Mouse (Mus musculus): Measurements from ENCODE around the gene Tnrc6b. TPM values are rescaled to one million over a fixed set of nuclear protein-coding genes. Genes with fewer than 3 reads are reported as not detected.

Tnrc6b gene
- total and polyA plus RNA-seq, 3 experiments: 7.8 to 13.9 (median 8.0) TPM

DNA sequence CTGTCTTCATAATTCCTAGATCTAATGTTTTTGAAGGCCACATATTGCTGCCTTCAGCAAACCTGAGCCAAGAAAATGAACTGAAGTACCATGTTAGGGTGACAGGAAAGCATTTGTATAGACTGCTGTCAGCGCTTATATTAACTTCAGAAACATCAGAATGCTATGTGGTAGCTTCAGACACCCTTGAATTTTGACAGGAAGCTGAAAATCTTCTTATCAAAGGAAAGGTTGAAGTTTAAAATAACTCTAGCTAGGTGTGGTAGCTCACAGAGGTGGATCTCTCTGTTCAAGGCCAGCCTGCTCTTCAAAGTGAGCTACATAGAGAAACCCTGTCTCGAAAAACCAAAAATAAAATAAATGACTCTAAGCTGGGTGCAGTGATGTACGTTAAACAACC, 181.2 kb downstream of the Tnrc6b start:
- Histone ChIP-seq H3K27me3 (ENCODE audit: control insufficient read depth in 1 of 2, insufficient read depth in 2 of 2, low read length in 2 of 2) (no peaks in the 10 kb centered on the region), H3K9me3 (replicated peaks; ENCODE audit: insufficient read depth, low read length) (no peaks in the 10 kb centered on the region), H3K4me1 (ENCODE audit: control insufficient read depth in 1 of 2, insufficient read depth in 2 of 2, low read length in 2 of 2) (no peaks in the 10 kb centered on the region), H3K9ac (ENCODE audit: control insufficient read depth, low read depth, low read length, poor library complexity, severe bottlenecking) (no peak overlapping the region), H3K36me3 (ENCODE audit: control insufficient read depth in 1 of 2, insufficient read depth in 2 of 2, low read length in 2 of 2) (peaks cover 0 to under 1% of the 10 kb centered on the region in 2 experiments; a peak in 2 of 4 replicates), H3K4me3 (ENCODE audit: control insufficient read depth in 1 of 2, insufficient read depth in 1 of 2, low read depth in 2 of 2, low read length in 2 of 2) (no peak overlapping the region), H3K27ac (ENCODE audit: control insufficient read depth, low read depth, low read length) (no peak overlapping the region), H3K79me2 (ENCODE audit: control insufficient read depth, insufficient read depth, low read length, poor library complexity) (no peaks in the 10 kb centered on the region)
- DNase-seq (ENCODE audit: low read depth, low spot score): no peak
- TF ChIP-seq TCF12 (IDR thresholded peaks at IDR 0.05; ENCODE audit: low read depth, low read length) (no peak), CHD1 (IDR thresholded peaks at IDR 0.05; ENCODE audit: low read depth, low read length) (no peak), POLR2AphosphoS5 (IDR thresholded peaks at IDR 0.05; ENCODE audit: borderline replicate concordance, low read depth, low read length) (no peak), SIN3A (IDR thresholded peaks at IDR 0.05; ENCODE audit: low read length) (no peak), TBP (IDR thresholded peaks at IDR 0.05; ENCODE audit: low read depth, low read length) (no peak), EP300 (IDR thresholded peaks at IDR 0.05; ENCODE audit: low read depth in 1 of 2, low read length in 2 of 2) (no peak), E2F4 (IDR thresholded peaks at IDR 0.05; ENCODE audit: borderline replicate concordance, low read depth, low read length) (no peak), ZMIZ1 (IDR thresholded peaks at IDR 0.05; ENCODE audit: low read depth, low read length) (no peak), MAFK (IDR thresholded peaks at IDR 0.05; ENCODE audit: borderline replicate concordance, low read depth, low read length) (no peak), ZKSCAN1 (IDR thresholded peaks at IDR 0.05; ENCODE audit: low read depth, low read length) (no peak), MXI1 (IDR thresholded peaks at IDR 0.05; ENCODE audit: low read depth, low read length) (no peak), ETS1 (IDR thresholded peaks at IDR 0.05; ENCODE audit: low read depth, low read length) (no peak), BHLHE40 (IDR thresholded peaks at IDR 0.05; ENCODE audit: borderline replicate concordance, low read depth, low read length) (no peak), UBTF (IDR thresholded peaks at IDR 0.05; ENCODE audit: borderline replicate concordance, insufficient read depth, low read depth, low read length) (no peak), MAX (IDR thresholded peaks at IDR 0.05; ENCODE audit: low read length) (no peak), MYC (IDR thresholded peaks at IDR 0.05; ENCODE audit: low read depth, low read length) (no peak)

- no peak overlapping the region for H3K4me3 ChIP-seq (ENCODE audit: control insufficient read depth in 1 of 2, insufficient read depth in 1 of 2, low read depth in 2 of 2, low read length in 2 of 2)
- H3K9me3 ChIP-seq (replicated peaks; ENCODE audit: insufficient read depth, low read length): no peaks in the 10 kb centered on the region
- H3K79me2 ChIP-seq (ENCODE audit: control insufficient read depth, insufficient read depth, low read length, poor library complexity): no peaks in the 10 kb centered on the region
- no peak overlapping the region for H3K9ac ChIP-seq (ENCODE audit: control insufficient read depth, low read depth, low read length, poor library complexity, severe bottlenecking)
- H3K4me1 ChIP-seq (ENCODE audit: control insufficient read depth in 1 of 2, insufficient read depth in 2 of 2, low read length in 2 of 2): peaks cover 5 to 8% of the 10 kb centered on the region in 2 experiments
- no peak overlapping the region for H3K27ac ChIP-seq (ENCODE audit: control insufficient read depth, low read depth, low read length)
- no peaks in the 10 kb centered on the region for H3K27me3 ChIP-seq (ENCODE audit: control insufficient read depth in 1 of 2, insufficient read depth in 2 of 2, low read length in 2 of 2)
- no peak for DNase-seq (ENCODE audit: low read depth, low spot score)
- H3K36me3 ChIP-seq (ENCODE audit: control insufficient read depth in 1 of 2, insufficient read depth in 2 of 2, low read length in 2 of 2): peaks cover 3 to 17% of the 10 kb centered on the region in 2 experiments
- TF ChIP-seq ELF1 (IDR thresholded peaks at IDR 0.05; ENCODE audit: low read depth, low read length) (no peak), E2F4 (IDR thresholded peaks at IDR 0.05; ENCODE audit: borderline replicate concordance, low read depth, low read length) (no peak), TAL1 (IDR thresholded peaks at IDR 0.05; ENCODE audit: low read length) (no peak), SMC3 (IDR thresholded peaks at IDR 0.05; ENCODE audit: low read depth, low read length) (no peak), UBTF (IDR thresholded peaks at IDR 0.05; ENCODE audit: borderline replicate concordance, insufficient read depth, low read depth, low read length) (no peak), CHD2 (IDR thresholded peaks at IDR 0.05; ENCODE audit: low read length) (no peak), EP300 (IDR thresholded peaks at IDR 0.05; ENCODE audit: low read depth in 1 of 2, low read length in 2 of 2) (no peak), CTCF (IDR thresholded peaks at IDR 0.05 in 2 of 3, conservative IDR thresholded peaks at IDR 0.05 in 1 of 3; ENCODE audit: control insufficient read depth in 1 of 3, insufficient read depth in 1 of 3, low read depth in 2 of 3, low read length in 3 of 3, poor library complexity in 1 of 3, severe bottlenecking in 1 of 3) (no peak), MAX (IDR thresholded peaks at IDR 0.05; ENCODE audit: low read length) (no peak), TBP (IDR thresholded peaks at IDR 0.05; ENCODE audit: low read depth, low read length) (no peak), MYB (IDR thresholded peaks at IDR 0.05; ENCODE audit: low read depth, low read length) (no peak), NELFE (IDR thresholded peaks at IDR 0.05; ENCODE audit: low read depth, low read length) (no peak), USF2 (IDR thresholded peaks at IDR 0.05; ENCODE audit: borderline replicate concordance in 1 of 2, insufficient read depth in 1 of 2, low read depth in 1 of 2, low read length in 2 of 2) (no peak), MAFK (IDR thresholded peaks at IDR 0.05; ENCODE audit: borderline replicate concordance, low read depth, low read length) (no peak), RCOR1 (IDR thresholded peaks at IDR 0.05; ENCODE audit: low read depth, low read length) (no peak), MXI1 (IDR thresholded peaks at IDR 0.05; ENCODE audit: low read depth, low read length) (no peak), TCF12 (IDR thresholded peaks at IDR 0.05; ENCODE audit: low read depth, low read length) (no peak), BHLHE40 (IDR thresholded peaks at IDR 0.05; ENCODE audit: borderline replicate concordance, low read depth, low read length) (no peak)
Observed at GRCm38 (mm10) chr15:80896741-80897140, 185.6 kb downstream of the Tnrc6b start.

Measured in MEL (cell line).